Mouse (Mus musculus): ENCODE data around the gene Mctp2. TPM values are rescaled to one million over a fixed set of nuclear protein-coding genes. Genes with fewer than 3 reads are reported as not detected.
"Not testable (repeated sequence)": the region's sequence is repeated elsewhere in the genome, so short reads cannot be mapped to it uniquely, and the experiment has no call there.

The Mctp2 gene
- polyA plus RNA-seq, 1 experiment = 1.3 TPM

DNA sequence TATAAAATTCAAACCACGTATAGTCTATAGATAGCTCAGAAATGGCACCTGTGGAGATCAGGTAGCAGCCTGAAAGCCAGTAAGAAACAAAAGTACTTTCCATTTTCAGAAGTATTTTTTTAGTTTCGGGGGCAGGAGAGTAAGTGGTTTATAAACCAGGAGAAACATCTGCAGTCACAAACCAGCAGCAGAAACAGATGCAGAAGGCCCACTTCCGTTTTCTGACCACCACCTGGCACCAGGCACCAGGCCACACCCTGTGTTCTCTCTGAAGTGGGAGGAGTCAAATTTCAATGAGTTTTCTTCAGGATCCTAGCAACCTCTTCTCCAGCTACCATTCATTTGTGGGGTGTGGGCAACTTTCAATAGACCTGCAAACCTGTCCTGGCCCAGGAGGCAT lies 25.7 kb downstream of the Mctp2 start:
- Histone ChIP-seq H3K4me3 (replicated peaks; ENCODE audit: extremely low read depth, low read depth, low read length) (no peak overlapping the region), H3K4me1 (ENCODE audit: control insufficient read depth, insufficient read depth, low read length) (no peaks in the 10 kb centered on the region)
- TF ChIP-seq CTCF (IDR thresholded peaks at IDR 0.05; ENCODE audit: insufficient read depth, low read length) (no peak), POLR2A (IDR thresholded peaks at IDR 0.05; ENCODE audit: borderline replicate concordance, extremely low read depth, low read depth, low read length) (no peak)
- WGBS = 49% methylated on average over 3 of the region's 3 CpGs
- no peak for DNase-seq

DNA sequence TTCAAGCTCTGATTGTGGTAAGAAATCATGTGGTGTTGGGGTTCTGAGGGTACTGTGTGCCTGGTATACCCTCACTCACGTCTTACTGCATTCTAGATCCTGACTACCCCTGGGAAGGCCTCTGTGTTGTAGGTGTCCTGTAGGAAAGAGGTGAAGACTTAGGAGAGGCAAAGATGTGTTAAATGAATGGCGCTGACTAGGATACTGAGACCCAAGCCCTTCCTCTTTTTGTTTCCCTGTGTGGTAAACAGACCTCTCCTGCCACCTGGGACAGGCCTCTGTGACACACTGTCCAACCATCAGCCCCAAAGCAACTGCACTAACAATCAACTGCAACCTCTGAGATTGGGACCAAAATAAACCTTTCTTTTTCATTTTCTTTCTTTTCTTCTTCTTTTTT lies 28.0 kb downstream of the Mctp2 start:
- Histone ChIP-seq H3K4me1 (ENCODE audit: control insufficient read depth, insufficient read depth, low read length) (no peaks in the 10 kb centered on the region), H3K4me3 (replicated peaks; ENCODE audit: extremely low read depth, low read depth, low read length) (no peak overlapping the region)
- DNase-seq = no peak
- 70% methylated on average over 2 of the region's 2 CpGs for WGBS
- no peak for TF ChIP-seq CTCF (IDR thresholded peaks at IDR 0.05; ENCODE audit: insufficient read depth, low read length)
- TF ChIP-seq POLR2A (IDR thresholded peaks at IDR 0.05; ENCODE audit: borderline replicate concordance, extremely low read depth, low read depth, low read length) = no peak

- no peak for DNase-seq
- TF ChIP-seq POLR2A (IDR thresholded peaks at IDR 0.05; ENCODE audit: borderline replicate concordance, extremely low read depth, low read depth, low read length) = no peak
- TF ChIP-seq CTCF (IDR thresholded peaks at IDR 0.05; ENCODE audit: insufficient read depth, low read length) = no peak
- Histone ChIP-seq H3K4me1 (ENCODE audit: control insufficient read depth, insufficient read depth, low read length) (no peaks in the 10 kb centered on the region), H3K4me3 (replicated peaks; ENCODE audit: extremely low read depth, low read depth, low read length) (no peak overlapping the region)
- 70% methylated on average over 5 of the region's 5 CpGs for WGBS
These were observed 30.9 kb downstream of the Mctp2 start for GRCm38 (mm10) chr7:72275513-72275912.

- DNase-seq = no peak
- WGBS = 76% methylated on average over 6 of the region's 6 CpGs
- TF ChIP-seq POLR2A (IDR thresholded peaks at IDR 0.05; ENCODE audit: borderline replicate concordance, extremely low read depth, low read depth, low read length) (no peak), CTCF (IDR thresholded peaks at IDR 0.05; ENCODE audit: insufficient read depth, low read length) (no peak)
- H3K4me1 ChIP-seq (ENCODE audit: control insufficient read depth, insufficient read depth, low read length) = no peaks in the 10 kb centered on the region
- H3K4me3 ChIP-seq (replicated peaks; ENCODE audit: extremely low read depth, low read depth, low read length) = no peak overlapping the region
These were observed 34.9 kb downstream of the Mctp2 start for GRCm38 (mm10) chr7:72271546-72271945.

- WGBS = 63% methylated on average over 6 of the region's 6 CpGs
- Histone ChIP-seq H3K4me1 (ENCODE audit: control insufficient read depth, insufficient read depth, low read length) (no peaks in the 10 kb centered on the region), H3K4me3 (replicated peaks; ENCODE audit: extremely low read depth, low read depth, low read length) (no peak overlapping the region)
- no peak for DNase-seq
- TF ChIP-seq POLR2A (IDR thresholded peaks at IDR 0.05; ENCODE audit: borderline replicate concordance, extremely low read depth, low read depth, low read length) (no peak), CTCF (IDR thresholded peaks at IDR 0.05; ENCODE audit: insufficient read depth, low read length) (no peak)
These were observed 36.4 kb downstream of the Mctp2 start for GRCm38 (mm10) chr7:72269994-72270393.

- H3K4me1 ChIP-seq (ENCODE audit: control insufficient read depth, insufficient read depth, low read length) = no peaks in the 10 kb centered on the region
These were observed 45.4 kb downstream of the Mctp2 start for GRCm38 (mm10) chr7:72260766-72261655.

GRCm38 (mm10) chr7:72259045-72259444 lies 47.4 kb downstream of the Mctp2 start:
- Histone ChIP-seq H3K4me1 (ENCODE audit: control insufficient read depth, insufficient read depth, low read length) (no peaks in the 10 kb centered on the region), H3K4me3 (replicated peaks; ENCODE audit: extremely low read depth, low read depth, low read length) (no peak overlapping the region)
- 79% methylated on average over 10 of the region's 10 CpGs for WGBS
- TF ChIP-seq POLR2A (IDR thresholded peaks at IDR 0.05; ENCODE audit: borderline replicate concordance, extremely low read depth, low read depth, low read length) = no peak
- TF ChIP-seq CTCF (IDR thresholded peaks at IDR 0.05; ENCODE audit: insufficient read depth, low read length) = no peak
- no peak for DNase-seq

More at GRCm38 (mm10) chr7:72260766-72261655, 45.4 kb downstream of the Mctp2 start:
- no peak overlapping the region for H3K4me3 ChIP-seq (replicated peaks; ENCODE audit: extremely low read depth, low read depth, low read length)
- no peak for TF ChIP-seq POLR2A (IDR thresholded peaks at IDR 0.05; ENCODE audit: borderline replicate concordance, extremely low read depth, low read depth, low read length)
- no peak for TF ChIP-seq CTCF (IDR thresholded peaks at IDR 0.05; ENCODE audit: insufficient read depth, low read length)
- DNase-seq = no peak
- 56% methylated on average over 8 of the region's 8 CpGs for WGBS

GRCm38 (mm10) chr7:72250326-72250725 lies 56.1 kb downstream of the Mctp2 start:
- not testable (repeated sequence) for H3K4me1 ChIP-seq (ENCODE audit: control insufficient read depth, insufficient read depth, low read length); DNase-seq; H3K4me3 ChIP-seq (replicated peaks; ENCODE audit: extremely low read depth, low read depth, low read length)
- WGBS = 97% methylated on average over 8 of the region's 9 CpGs

DNA sequence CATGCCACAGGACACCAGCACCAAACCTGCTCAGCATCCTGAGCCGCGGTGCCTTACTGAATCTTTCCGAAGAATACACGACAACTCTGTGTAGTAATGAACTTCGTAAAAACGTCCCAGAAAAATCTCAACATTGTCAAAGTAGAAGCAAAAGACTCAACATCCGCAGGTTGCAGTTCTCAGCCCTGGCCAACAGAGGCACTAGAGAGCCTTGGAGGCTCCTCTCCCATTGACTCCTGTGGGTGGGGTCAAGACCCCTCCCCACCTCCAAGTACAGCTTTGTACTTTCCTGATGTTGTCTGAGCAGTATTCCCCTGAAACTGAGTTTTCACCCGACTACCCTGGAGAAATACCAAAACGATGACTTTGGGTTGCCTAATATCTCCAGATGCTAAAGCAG lies 65.1 kb downstream of the Mctp2 start:
- 93% methylated on average over 9 of the region's 9 CpGs for WGBS
- no peak for DNase-seq
- no peaks in the 10 kb centered on the region for H3K4me1 ChIP-seq (ENCODE audit: control insufficient read depth, insufficient read depth, low read length)
- TF ChIP-seq POLR2A (IDR thresholded peaks at IDR 0.05; ENCODE audit: borderline replicate concordance, extremely low read depth, low read depth, low read length) (no peak), CTCF (IDR thresholded peaks at IDR 0.05; ENCODE audit: insufficient read depth, low read length) (peak; percentile 38)
- no peak overlapping the region for H3K4me3 ChIP-seq (replicated peaks; ENCODE audit: extremely low read depth, low read depth, low read length)

- DNase-seq = no peak
- no peak overlapping the region for H3K4me3 ChIP-seq (replicated peaks; ENCODE audit: extremely low read depth, low read depth, low read length)
- TF ChIP-seq CTCF (IDR thresholded peaks at IDR 0.05; ENCODE audit: insufficient read depth, low read length) (peak; percentile 51), POLR2A (IDR thresholded peaks at IDR 0.05; ENCODE audit: borderline replicate concordance, extremely low read depth, low read depth, low read length) (no peak)
- no peaks in the 10 kb centered on the region for H3K4me1 ChIP-seq (ENCODE audit: control insufficient read depth, insufficient read depth, low read length)
- 24% methylated on average over 3 of the region's 3 CpGs for WGBS
These were observed 66.5 kb downstream of the Mctp2 start for GRCm38 (mm10) chr7:72239782-72240493.
